Mouse (Mus musculus): ENCODE results near the gene Hapln3.

GRCm38 (mm10) chr7:79130385-79130784 is 433 bp downstream of the Hapln3 start:
- TF ChIP-seq CTCF (IDR thresholded peaks at IDR 0.05; ENCODE audit: control insufficient read depth, insufficient read depth, low read length) = no peak
- TF ChIP-seq POLR2A (IDR thresholded peaks at IDR 0.05; ENCODE audit: borderline replicate concordance, control insufficient read depth, low read depth, low read length) = no peak

Data from bone marrow, adult 2 months (tissue).